Mouse (Mus musculus) hindlimb bud, embryonic 11.5 days (tissue): ENCODE results near the gene Mthfs.
"Not testable (repeated sequence)": the region's sequence is repeated elsewhere in the genome, so short reads cannot be mapped to it uniquely, and the experiment has no call there.

ENCODE experiments used
- DNase-seq: peaks from one replicate; pipeline ENCODE4 v3.0.0-alpha.2; 2012; ENCODE audit warnings: low read depth, low spot score; ENCODE audit errors: extremely low spot score

Gene Mthfs

GRCm38 (mm10) chr9:89238976-89239505, 28.6 kb downstream of the Mthfs start:
- not testable (repeated sequence) for DNase-seq

GRCm38 (mm10) chr9:89240516-89241019, 30.1 kb downstream of the Mthfs start:
- DNase-seq: not testable (repeated sequence)

- no peak for DNase-seq
Observed at GRCm38 (mm10) chr9:89253400-89253799, 42.9 kb downstream of the Mthfs start.

- DNase-seq: no peak
Observed at GRCm38 (mm10) chr9:89256556-89257335, 46.3 kb downstream of the Mthfs start.

GRCm38 (mm10) chr9:89263968-89264367, 53.5 kb downstream of the Mthfs start:
- no peak for DNase-seq

GRCm38 (mm10) chr9:89264571-89264970, 54.1 kb downstream of the Mthfs start:
- DNase-seq: no peak

- no peak for DNase-seq
Observed at GRCm38 (mm10) chr9:89267093-89267492, 56.6 kb downstream of the Mthfs start.

- no peak for DNase-seq
Observed at GRCm38 (mm10) chr9:89267572-89267971, 57.1 kb downstream of the Mthfs start.

GRCm38 (mm10) chr9:89270376-89270775, 59.9 kb downstream of the Mthfs start:
- DNase-seq: no peak

GRCm38 (mm10) chr9:89273766-89274165, 63.3 kb downstream of the Mthfs start:
- no peak for DNase-seq

- DNase-seq: no peak
Observed at GRCm38 (mm10) chr9:89278207-89278606, 67.7 kb downstream of the Mthfs start.

GRCm38 (mm10) chr9:89282374-89283068, 72.0 kb downstream of the Mthfs start:
- no peak for DNase-seq

GRCm38 (mm10) chr9:89288037-89288436, 77.6 kb downstream of the Mthfs start:
- DNase-seq: no peak

- DNase-seq: no peak
Observed at GRCm38 (mm10) chr9:89293364-89293763, 82.9 kb downstream of the Mthfs start.

GRCm38 (mm10) chr9:89294121-89294520, 83.6 kb downstream of the Mthfs start:
- no peak for DNase-seq

GRCm38 (mm10) chr9:89305637-89306036, 95.2 kb downstream of the Mthfs start:
- no peak for DNase-seq

GRCm38 (mm10) chr9:89308357-89309194, 98.1 kb downstream of the Mthfs start:
- DNase-seq: no peak

- DNase-seq: no peak
Observed at GRCm38 (mm10) chr9:89309195-89309535, 98.7 kb downstream of the Mthfs start.

- no peak for DNase-seq
Observed at GRCm38 (mm10) chr9:89311649-89312048, 101.2 kb downstream of the Mthfs start.

- DNase-seq: no peak
Observed at GRCm38 (mm10) chr9:89373731-89374130, 163.3 kb downstream of the Mthfs start.

GRCm38 (mm10) chr9:89374650-89375049, 164.2 kb downstream of the Mthfs start:
- no peak for DNase-seq
